Mouse (Mus musculus) lung, embryonic 14.5 days (tissue): ENCODE measurements around the gene Rgl3. TPM values are rescaled to one million over a fixed set of nuclear protein-coding genes. Genes with fewer than 3 reads are reported as not detected.

Experiments used
- ATAC-seq: fragments of 200-750 bp; cut with Nextera tagmentation; 2 replicates; pipeline ENCODE4 v1.8.0; 2017; ENCODE audit warnings: mild to moderate bottlenecking, moderate TSS enrichment, moderate library complexity; ENCODE audit not compliant: insufficient read depth
- DNase-seq: peaks from one replicate; pipeline ENCODE4 v3.0.0-alpha.2; 2015
- H3K27ac ChIP-seq: fragments of 300-500 bp; sonication (generic); 2 replicates; pipeline ENCODE4 v1.5.1; 2014; ENCODE audit warnings: low read depth, mild to moderate bottlenecking, moderate library complexity
- H3K27me3 ChIP-seq: fragments of 300-500 bp; sonication (generic); 2 replicates; pipeline ENCODE4 v1.6.1; 2014; ENCODE audit warnings: low read length, control low read depth; ENCODE audit not compliant: insufficient read depth
- H3K36me3 ChIP-seq: fragments of 300-500 bp; sonication (generic); 2 replicates; pipeline ENCODE4 v1.6.1; 2014; ENCODE audit warnings: control low read depth; ENCODE audit not compliant: insufficient read depth
- H3K4me1 ChIP-seq: fragments of 300-500 bp; sonication (generic); 2 replicates; pipeline ENCODE4 v1.6.1; 2014; ENCODE audit warnings: antibody characterized with exemption, control low read depth; ENCODE audit not compliant: insufficient read depth
- H3K4me2 ChIP-seq: fragments of 300-500 bp; sonication (generic); 2 replicates; pipeline ENCODE4 v1.6.1; 2014; ENCODE audit warnings: mild to moderate bottlenecking
- H3K4me3 ChIP-seq: fragments of 300-500 bp; sonication (generic); 2 replicates; pipeline ENCODE4 v1.5.1; 2014; ENCODE audit warnings: low read depth, low read length
- H3K9ac ChIP-seq: fragments of 300-500 bp; sonication (generic); 2 replicates; pipeline ENCODE4 v1.6.1; 2014
- H3K9me3 ChIP-seq: fragments of 300-500 bp; sonication (generic); 2 replicates; pipeline ENCODE4 v1.6.1; 2016; ENCODE audit warnings: low read depth, low read length, control low read depth
- CTCF ChIP-seq: IDR thresholded peaks from 2 replicates; pipeline ENCODE4 v1.5.1; 2016; ENCODE audit warnings: antibody characterized with exemption, low read depth
- WGBS: fragments of 180-500 bp; shearing (Covaris S2); extraction: QIAGEN DNeasy Blood & Tissue Kit; methylation state at CpG from one replicate; pipeline ENCODE4 v1.1.7; 2014; 5-methylcytosine and 5-hydroxymethylcytosine counted together
- polyA plus RNA-seq: library from polyadenylated mRNA; unstranded; fragments of >200 nt; fragmentation: Nextera tagmentation; extraction: Ambion mirVana; gene quantifications from 2 replicates; pipeline ENCODE4 v1.2.1, GENCODE M21; 2014

The Rgl3 gene
- polyA plus RNA-seq, 1 experiment from 2014 or later: 5.5 TPM

DNA sequence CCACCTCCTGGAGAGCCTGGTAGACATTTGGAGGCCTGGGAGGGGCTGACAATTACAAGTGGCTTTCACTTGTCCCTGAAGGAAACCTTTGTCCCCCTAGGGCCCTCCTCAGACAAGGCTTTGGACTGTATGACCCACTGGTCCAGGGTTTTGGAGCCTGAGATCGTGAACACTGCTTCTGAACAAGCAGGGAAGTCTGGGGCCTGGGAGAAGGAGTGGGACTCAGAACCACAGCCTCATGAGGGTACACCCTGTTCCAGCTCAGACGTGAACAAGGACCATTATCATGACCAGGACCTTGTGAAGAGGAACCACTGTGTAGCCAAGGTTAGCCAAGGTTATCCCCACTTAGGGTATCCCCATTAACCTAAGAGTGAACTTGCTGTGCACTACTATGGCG is 60.0 kb downstream of the Rgl3 start:
- no peak overlapping the region for H3K27ac ChIP-seq
- no peak overlapping the region for H3K9ac ChIP-seq
- WGBS: 73% methylated on average over 3 of the region's 3 CpGs
- H3K36me3 ChIP-seq: no peaks in the 10 kb centered on the region
- H3K4me3 ChIP-seq: no peak overlapping the region
- TF ChIP-seq CTCF: no peak
- peaks cover 8% of the 10 kb centered on the region; the same call in 1 of the 2 replicates for H3K4me1 ChIP-seq
- ATAC-seq (no peak), DNase-seq (no peak)
- no peaks in the 10 kb centered on the region for H3K27me3 ChIP-seq
- no peak overlapping the region for H3K4me2 ChIP-seq
- no peaks in the 10 kb centered on the region for H3K9me3 ChIP-seq

- Histone ChIP-seq H3K4me3 (peak within 1 kb of the TSS; percentile 44), H3K9me3 (no peaks in the 10 kb centered on the region), H3K4me2 (peak within 1 kb of the TSS; percentile 66), H3K27ac (peak within 1 kb of the TSS; percentile 55; the same call in 1 of the 2 replicates), H3K27me3 (no peaks in the 10 kb centered on the region), H3K36me3 (no peaks in the 10 kb centered on the region), H3K9ac (peak within 1 kb of the TSS; percentile 58), H3K4me1 (peaks cover 10% of the 10 kb centered on the region; the same call in 1 of the 2 replicates)
- peak; percentile 97 for ATAC-seq
- TF ChIP-seq CTCF: no peak
- DNase-seq: peak; percentile 98
- under 1% methylated on average over 28 of the region's 28 CpGs for WGBS
Measured at GRCm38 (mm10) chr9:21927208-21927753, 62.0 kb downstream of the Rgl3 start, which contains the start of the genes Ccdc159 and Tmem205. Gene Ccdc159, plus strand, starts transcription at chr9:21927471. Gene Tmem205, minus strand, starts transcription at chr9:21927556.

DNA sequence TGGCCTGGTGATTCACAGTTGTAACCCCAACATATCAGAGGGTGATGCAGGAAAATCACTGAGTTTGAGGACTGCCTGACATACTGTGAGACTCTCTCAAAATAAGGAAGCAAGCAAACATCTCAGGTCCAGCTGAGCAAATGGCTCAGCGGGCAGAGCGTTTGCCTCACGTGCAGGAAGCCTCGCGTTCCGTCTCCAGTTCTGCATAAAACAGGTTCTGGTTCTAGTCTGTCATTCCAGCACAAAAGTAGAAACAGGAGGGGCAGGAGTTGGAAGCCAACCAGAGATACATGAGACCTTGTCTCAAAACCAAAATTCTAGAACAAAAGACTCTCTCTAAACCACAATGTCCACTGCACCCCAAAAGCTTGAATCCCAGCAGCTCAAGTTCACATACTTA is 62.5 kb downstream of the Rgl3 start:
- DNase-seq: peak; percentile 45
- Histone ChIP-seq H3K9ac (peak overlapping the region; percentile 58), H3K36me3 (no peaks in the 10 kb centered on the region), H3K27ac (peak overlapping the region; percentile 3; the same call in 1 of the 2 replicates), H3K4me3 (peak overlapping the region; percentile 44), H3K4me1 (peaks cover 10% of the 10 kb centered on the region; the same call in 1 of the 2 replicates), H3K4me2 (peak overlapping the region; percentile 66), H3K9me3 (no peaks in the 10 kb centered on the region), H3K27me3 (no peaks in the 10 kb centered on the region)
- 3% methylated on average over 6 of the region's 6 CpGs for WGBS
- TF ChIP-seq CTCF: no peak
- no peak for ATAC-seq

DNA sequence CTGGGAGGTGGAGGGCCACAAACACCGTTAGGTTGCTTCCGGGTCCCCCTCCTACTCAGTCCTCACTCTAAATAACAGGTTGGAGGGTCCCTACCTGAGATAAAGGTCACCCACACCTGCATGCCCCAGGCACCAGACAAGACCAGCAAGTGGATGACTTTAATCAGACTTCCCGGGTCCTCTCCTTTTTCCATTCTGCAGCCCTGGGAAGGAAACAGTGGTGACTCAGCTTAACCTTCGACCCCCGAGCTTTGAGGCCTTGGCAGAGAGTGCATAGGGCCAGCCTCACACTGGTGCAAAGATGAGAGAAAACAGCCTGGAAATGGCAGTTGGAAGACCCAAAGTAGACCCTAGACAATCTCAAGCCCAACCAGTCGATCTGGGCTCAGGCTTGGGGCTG is 63.1 kb downstream of the Rgl3 start:
- ATAC-seq (no peak), DNase-seq (peak; percentile 4)
- 70% methylated on average over 6 of the region's 6 CpGs for WGBS
- no peaks in the 10 kb centered on the region for H3K27me3 ChIP-seq
- peak overlapping the region; percentile 66 for H3K4me2 ChIP-seq
- H3K9me3 ChIP-seq: no peaks in the 10 kb centered on the region
- no peak for TF ChIP-seq CTCF
- no peak overlapping the region; the same call in 1 of the 2 replicates for H3K9ac ChIP-seq
- no peak overlapping the region for H3K27ac ChIP-seq
- peak overlapping the region; percentile 44; the same call in 1 of the 2 replicates for H3K4me3 ChIP-seq
- H3K36me3 ChIP-seq: no peaks in the 10 kb centered on the region
- H3K4me1 ChIP-seq: peaks cover 10% of the 10 kb centered on the region; the same call in 1 of the 2 replicates

DNA sequence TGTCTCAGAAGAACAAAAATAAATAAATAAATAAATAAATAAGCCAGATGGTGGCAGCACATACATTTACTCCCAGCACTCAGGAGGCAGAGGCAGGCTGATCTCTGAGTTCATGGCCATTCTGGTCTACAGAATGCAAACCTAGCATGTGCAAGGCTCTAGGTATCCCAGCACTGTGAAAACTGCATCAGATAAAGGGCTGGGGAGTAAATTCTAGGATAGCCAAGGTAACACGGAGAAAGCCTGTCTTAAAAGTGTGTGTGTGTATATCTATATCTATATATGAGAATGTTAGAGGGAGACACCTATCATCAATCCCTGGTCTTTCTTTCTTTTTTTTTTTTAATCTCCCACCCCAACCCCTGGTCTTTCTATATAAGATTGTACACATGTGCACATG is 63.7 kb downstream of the Rgl3 start:
- Histone ChIP-seq H3K9me3 (no peaks in the 10 kb centered on the region), H3K36me3 (no peaks in the 10 kb centered on the region), H3K4me2 (no peak overlapping the region), H3K27ac (no peak overlapping the region), H3K27me3 (no peaks in the 10 kb centered on the region), H3K9ac (no peak overlapping the region), H3K4me3 (no peak overlapping the region), H3K4me1 (peaks cover 10% of the 10 kb centered on the region; the same call in 1 of the 2 replicates)
- 93% methylated on average over 1 of the region's 1 CpGs for WGBS
- DNase-seq: no peak
- no peak for TF ChIP-seq CTCF
- ATAC-seq: no peak

DNA sequence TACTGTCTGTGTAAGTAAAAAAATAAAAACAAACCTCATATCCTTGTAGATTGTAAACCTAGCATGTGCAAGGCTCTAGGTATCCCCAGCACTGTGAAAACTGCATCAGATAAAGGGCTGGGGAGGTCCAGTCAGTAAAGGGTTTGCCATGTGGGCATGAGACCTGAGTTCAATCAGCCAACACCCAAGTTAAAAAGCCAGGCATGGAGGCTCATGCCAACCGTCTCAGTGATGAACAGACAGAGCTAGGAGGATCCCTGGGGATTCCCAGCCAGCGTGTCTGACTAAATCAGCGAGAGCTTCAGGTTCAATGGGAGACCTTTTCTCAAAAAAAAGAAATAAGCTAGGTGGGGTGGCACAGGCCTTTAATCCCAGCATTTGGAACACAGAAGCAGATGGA is 64.2 kb downstream of the Rgl3 start:
- Histone ChIP-seq H3K27me3 (no peaks in the 10 kb centered on the region), H3K4me3 (no peak overlapping the region), H3K9ac (no peak overlapping the region), H3K36me3 (no peaks in the 10 kb centered on the region), H3K9me3 (no peaks in the 10 kb centered on the region), H3K27ac (no peak overlapping the region), H3K4me2 (no peak overlapping the region), H3K4me1 (peaks cover 10% of the 10 kb centered on the region; the same call in 1 of the 2 replicates)
- ATAC-seq: no peak
- WGBS: 85% methylated on average over 3 of the region's 3 CpGs
- TF ChIP-seq CTCF: no peak
- no peak for DNase-seq

GRCm38 (mm10) chr9:21924099-21924493 is 65.2 kb downstream of the Rgl3 start:
- peak overlapping the region; percentile 43 for H3K27ac ChIP-seq
- H3K4me3 ChIP-seq: 0 out of 2 replicates have a peak overlapping the region, but pooled peaks have one; percentile 1
- ATAC-seq (peak; percentile 77), DNase-seq (peak; percentile 94)
- no peaks in the 10 kb centered on the region for H3K36me3 ChIP-seq
- no peak overlapping the region for H3K4me2 ChIP-seq
- H3K9me3 ChIP-seq: no peaks in the 10 kb centered on the region
- 32% methylated on average over 6 of the region's 6 CpGs for WGBS
- no peak overlapping the region for H3K9ac ChIP-seq
- no peaks in the 10 kb centered on the region for H3K27me3 ChIP-seq
- no peak for TF ChIP-seq CTCF
- peaks cover 10% of the 10 kb centered on the region; the same call in 1 of the 2 replicates for H3K4me1 ChIP-seq
